Mouse (Mus musculus) spleen, adult 2 months (tissue): ENCODE data around the gene Nfix.

ENCODE experiments used
- CTCF ChIP-seq: fragments of 200-500 bp; IDR thresholded peaks from 2 replicates; pipeline ENCODE4 v1.5.1; 2011; ENCODE audit warnings: mild to moderate bottlenecking, inconsistent platforms; ENCODE audit not compliant: insufficient read depth, insufficient read length, insufficient replicate concordance; ENCODE audit errors: extremely low read depth
- POLR2A ChIP-seq: fragments of 200-500 bp; IDR thresholded peaks from 2 replicates; pipeline ENCODE4 v1.6.1; 2011; ENCODE audit warnings: low read depth, low read length, inconsistent platforms

- TF ChIP-seq CTCF, result no peak
- no peak for TF ChIP-seq POLR2A
These were observed 66.2 kb downstream of the Nfix start for GRCm38 (mm10) chr8:84733959-84734358.
